Mouse (Mus musculus) embryonic facial prominence, embryonic 14.5 days (tissue): ENCODE data around the gene Mapk6. TPM values are rescaled to one million over a fixed set of nuclear protein-coding genes. Genes with fewer than 3 reads are reported as not detected.

ENCODE experiments used
- ATAC-seq: fragments of 200-750 bp; cut with Nextera tagmentation; 2 replicates; pipeline ENCODE4 v1.8.0; 2017; ENCODE audit warnings: low read depth, moderate number of reproducible peaks, moderate TSS enrichment
- DNase-seq: peaks from one replicate; pipeline ENCODE4 v3.0.0-alpha.2; 2015; ENCODE audit warnings: low spot score
- H3K27ac ChIP-seq: fragments of 300-500 bp; sonication (generic); replicated peaks from 2 replicates; pipeline ENCODE4 v1.5.1; 2014; ENCODE audit warnings: low read depth, mild to moderate bottlenecking, low read length, moderate library complexity
- H3K27me3 ChIP-seq: fragments of 300-500 bp; sonication (generic); replicated peaks from 2 replicates; pipeline ENCODE4 v1.6.1; 2014; ENCODE audit warnings: low read length; ENCODE audit not compliant: control insufficient read depth, insufficient read depth
- H3K36me3 ChIP-seq: fragments of 300-500 bp; sonication (generic); 2 replicates; pipeline ENCODE4 v1.6.1; 2014; ENCODE audit warnings: low read length, mixed read lengths; ENCODE audit not compliant: control insufficient read depth, insufficient read depth
- H3K4me1 ChIP-seq: fragments of 300-500 bp; sonication (generic); 2 replicates; pipeline ENCODE4 v1.6.1; 2014; ENCODE audit warnings: antibody characterized with exemption, low read length; ENCODE audit not compliant: control insufficient read depth, insufficient read depth
- H3K4me2 ChIP-seq: fragments of 300-500 bp; sonication (generic); 2 replicates; pipeline ENCODE4 v1.6.1; 2014; ENCODE audit warnings: low read depth, mild to moderate bottlenecking, low read length, moderate library complexity, mixed read lengths
- H3K4me3 ChIP-seq: fragments of 300-500 bp; sonication (generic); 2 replicates; pipeline ENCODE4 v1.5.1; 2014; ENCODE audit warnings: low read depth, mild to moderate bottlenecking, low read length
- H3K9ac ChIP-seq: fragments of 300-500 bp; sonication (generic); 2 replicates; pipeline ENCODE4 v1.6.1; 2014; ENCODE audit warnings: low read depth, mild to moderate bottlenecking, low read length, moderate library complexity, mixed read lengths
- H3K9me3 ChIP-seq: fragments of 300-500 bp; sonication (generic); 2 replicates; pipeline ENCODE4 v1.6.1; 2016; ENCODE audit warnings: low read length; ENCODE audit not compliant: control insufficient read depth
- WGBS: fragments of 180-500 bp; shearing (Covaris S2); extraction: QIAGEN DNeasy Blood & Tissue Kit; methylation state at CpG from one replicate; pipeline ENCODE4 v1.1.7; 2014; 5-methylcytosine and 5-hydroxymethylcytosine counted together
- polyA plus RNA-seq: library from polyadenylated mRNA; unstranded; fragments of >200 nt; fragmentation: Nextera tagmentation; extraction: Ambion mirVana; gene quantifications from 2 replicates; pipeline ENCODE4 v1.2.1, GENCODE M21; 2014

Gene Mapk6
- polyA plus RNA-seq, 1 experiment from 2014 or later: 60.4 TPM

- no peak for ATAC-seq
- H3K4me2 ChIP-seq: no peak overlapping the region
- H3K9me3 ChIP-seq: no peaks in the 10 kb centered on the region
- DNase-seq: no peak
- H3K36me3 ChIP-seq: peaks cover 13% of the 10 kb centered on the region
- H3K4me1 ChIP-seq: peaks cover 24% of the 10 kb centered on the region
- H3K27me3 ChIP-seq: no peaks in the 10 kb centered on the region
- WGBS: 73% methylated on average over 19 of the region's 20 CpGs
- no peak overlapping the region for H3K4me3 ChIP-seq
- no peak overlapping the region for H3K9ac ChIP-seq
- peak overlapping the region; percentile 7; the same call in 1 of the 2 replicates for H3K27ac ChIP-seq
Observed at GRCm38 (mm10) chr9:75401593-75402504, 8.0 kb downstream of the Mapk6 start.

- ATAC-seq (peak; percentile 75; the same call in 1 of the 2 replicates), DNase-seq (peak; percentile 63)
- no peak overlapping the region for H3K4me3 ChIP-seq
- H3K9ac ChIP-seq: no peak overlapping the region
- 75% methylated on average over 5 of the region's 5 CpGs for WGBS
- H3K36me3 ChIP-seq: peaks cover 26% of the 10 kb centered on the region
- peaks cover 16% of the 10 kb centered on the region; the same call in 1 of the 2 replicates for H3K4me1 ChIP-seq
- no peaks in the 10 kb centered on the region for H3K9me3 ChIP-seq
- H3K27me3 ChIP-seq: no peaks in the 10 kb centered on the region
- no peak overlapping the region for H3K4me2 ChIP-seq
- no peak overlapping the region for H3K27ac ChIP-seq
Observed at GRCm38 (mm10) chr9:75400639-75401038, 9.2 kb downstream of the Mapk6 start.

GRCm38 (mm10) chr9:75399069-75399468, 10.7 kb downstream of the Mapk6 start:
- Histone ChIP-seq H3K4me3 (no peak overlapping the region), H3K36me3 (peaks cover 41% of the 10 kb centered on the region), H3K9ac (no peak overlapping the region), H3K4me2 (no peak overlapping the region), H3K27ac (no peak overlapping the region), H3K9me3 (no peaks in the 10 kb centered on the region), H3K27me3 (no peaks in the 10 kb centered on the region), H3K4me1 (peaks cover 16% of the 10 kb centered on the region; the same call in 1 of the 2 replicates)
- ATAC-seq (no peak), DNase-seq (no peak)
- 80% methylated on average over 4 of the region's 4 CpGs for WGBS

- no peak for DNase-seq
- H3K27me3 ChIP-seq: no peaks in the 10 kb centered on the region
Observed at GRCm38 (mm10) chr9:75395971-75396370, 13.8 kb downstream of the Mapk6 start.

GRCm38 (mm10) chr9:75393251-75393650, 16.6 kb downstream of the Mapk6 start:
- Histone ChIP-seq H3K9me3 (no peaks in the 10 kb centered on the region), H3K27ac (no peak overlapping the region), H3K4me1 (no peaks in the 10 kb centered on the region), H3K9ac (no peak overlapping the region), H3K36me3 (peaks cover 95% of the 10 kb centered on the region), H3K4me3 (no peak overlapping the region), H3K4me2 (no peak overlapping the region), H3K27me3 (no peaks in the 10 kb centered on the region)
- WGBS: 80% methylated on average over 12 of the region's 12 CpGs
- no peak for DNase-seq
- no peak for ATAC-seq

More at GRCm38 (mm10) chr9:75395971-75396370, 13.8 kb downstream of the Mapk6 start:
- 90% methylated on average over 6 of the region's 6 CpGs for WGBS
- Histone ChIP-seq H3K4me3 (no peak overlapping the region), H3K4me1 (no peaks in the 10 kb centered on the region), H3K9me3 (no peaks in the 10 kb centered on the region), H3K4me2 (no peak overlapping the region), H3K27ac (no peak overlapping the region), H3K9ac (no peak overlapping the region), H3K36me3 (peaks cover 71% of the 10 kb centered on the region)
- ATAC-seq: no peak

GRCm38 (mm10) chr9:75385218-75385974, 24.4 kb downstream of the Mapk6 start:
- Histone ChIP-seq H3K27ac (no peak overlapping the region), H3K4me2 (no peak overlapping the region), H3K9me3 (no peaks in the 10 kb centered on the region), H3K27me3 (no peaks in the 10 kb centered on the region), H3K4me1 (no peaks in the 10 kb centered on the region), H3K9ac (no peak overlapping the region), H3K36me3 (peaks cover 35% of the 10 kb centered on the region), H3K4me3 (no peak overlapping the region)
- WGBS: 81% methylated on average over 9 of the region's 9 CpGs
- ATAC-seq (no peak), DNase-seq (no peak)

GRCm38 (mm10) chr9:75384337-75384962, 25.4 kb downstream of the Mapk6 start:
- no peaks in the 10 kb centered on the region for H3K4me1 ChIP-seq
- H3K27me3 ChIP-seq: no peaks in the 10 kb centered on the region
- DNase-seq (no peak), ATAC-seq (no peak)
- H3K4me2 ChIP-seq: no peak overlapping the region
- H3K36me3 ChIP-seq: peaks cover 28% of the 10 kb centered on the region
- H3K9me3 ChIP-seq: no peaks in the 10 kb centered on the region
- no peak overlapping the region for H3K9ac ChIP-seq
- H3K27ac ChIP-seq: no peak overlapping the region
- 86% methylated on average over 3 of the region's 3 CpGs for WGBS
- no peak overlapping the region for H3K4me3 ChIP-seq

GRCm38 (mm10) chr9:75383785-75384184, 26.0 kb downstream of the Mapk6 start:
- Histone ChIP-seq H3K4me1 (no peaks in the 10 kb centered on the region), H3K9me3 (no peaks in the 10 kb centered on the region), H3K4me3 (no peak overlapping the region), H3K9ac (no peak overlapping the region), H3K27me3 (no peaks in the 10 kb centered on the region), H3K4me2 (no peak overlapping the region), H3K36me3 (peaks cover 22% of the 10 kb centered on the region), H3K27ac (no peak overlapping the region)
- DNase-seq (no peak), ATAC-seq (no peak)
- 88% methylated on average over 9 of the region's 9 CpGs for WGBS
